Mouse (Mus musculus): ENCODE measurements at regions not wholly inside any gene's neighbourhood (a gene's known extent, or its start where the extent isn't known, plus 50 kb on each side); places are given as distances from the start of the nearest gene placed in this dataset.

- no peak for DNase-seq (ENCODE audit: low spot score)
Measured at GRCm38 (mm10) chr10:99642201-99642827, 117.1 kb downstream of the Csl start.

DNA sequence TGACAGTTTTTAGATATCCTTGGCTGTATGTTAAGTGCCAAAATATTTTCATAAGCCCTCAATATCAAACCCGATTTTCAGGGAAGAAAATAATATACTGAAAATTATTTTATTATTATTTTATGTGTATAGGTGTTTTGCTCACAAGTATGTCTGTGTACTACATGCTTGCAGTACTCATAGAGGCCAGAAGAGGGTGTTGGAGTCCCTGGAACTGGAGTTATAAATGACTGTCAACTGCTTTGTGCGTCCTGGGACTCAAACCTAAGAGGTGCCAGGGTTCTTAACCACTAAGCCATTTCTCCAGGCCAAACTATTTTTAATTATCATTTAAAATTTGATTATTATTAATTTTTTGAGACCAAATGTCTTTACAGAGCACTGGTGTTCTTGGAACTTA, 114.5 kb downstream of the Csl start:
- DNase-seq (ENCODE audit: low spot score), result no peak

GRCm38 (mm10) chr10:99652011-99652410, 107.4 kb downstream of the Csl start:
- DNase-seq (ENCODE audit: low spot score), result no peak

DNA sequence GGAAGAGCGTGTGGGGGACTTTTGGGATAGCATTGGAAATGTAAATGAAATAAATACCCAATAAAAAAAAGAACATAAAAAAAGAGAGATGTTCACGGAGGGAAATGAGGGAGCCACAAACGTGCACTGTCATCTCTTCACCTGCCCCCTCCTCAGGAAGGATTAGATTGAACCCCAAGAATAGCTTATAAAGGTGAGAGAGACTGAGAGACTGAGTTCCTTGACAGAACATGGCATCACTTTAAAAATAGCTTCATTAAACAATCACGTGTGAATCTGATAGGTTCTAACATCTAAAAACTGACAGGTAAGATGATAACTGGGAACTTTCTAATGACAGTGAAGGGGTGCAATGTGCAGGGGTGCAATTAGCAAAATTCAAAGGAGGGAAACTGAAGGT, 105.2 kb downstream of the Csl start:
- no peak for DNase-seq (ENCODE audit: low spot score)

DNA sequence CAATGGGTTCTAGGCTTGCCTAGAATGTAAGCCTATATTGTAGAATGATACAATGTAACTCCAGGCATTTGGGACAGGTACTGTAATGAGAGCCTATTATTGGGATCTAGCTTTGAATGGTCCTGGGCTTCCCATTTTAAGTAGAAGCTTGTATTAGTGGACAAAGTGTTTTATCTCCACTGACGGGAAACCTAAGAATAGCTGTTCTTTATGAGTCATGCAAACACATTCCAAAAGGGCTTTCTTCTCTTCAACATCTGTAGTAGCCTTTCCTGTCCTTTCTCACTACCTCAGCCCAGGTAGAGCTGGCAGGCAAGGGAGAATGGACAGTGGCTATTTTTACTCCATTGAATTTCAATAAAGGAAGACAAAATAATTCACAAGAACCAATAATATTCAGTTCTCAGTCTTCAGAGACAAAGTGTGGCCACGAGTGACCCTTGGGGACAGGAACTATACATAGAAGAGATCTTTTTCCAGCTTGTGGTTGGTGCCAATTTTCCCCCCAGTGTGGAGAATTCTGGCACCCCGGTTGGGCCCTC, 82.8 kb downstream of the Csl start:
- no peak for DNase-seq (ENCODE audit: low spot score)

DNA sequence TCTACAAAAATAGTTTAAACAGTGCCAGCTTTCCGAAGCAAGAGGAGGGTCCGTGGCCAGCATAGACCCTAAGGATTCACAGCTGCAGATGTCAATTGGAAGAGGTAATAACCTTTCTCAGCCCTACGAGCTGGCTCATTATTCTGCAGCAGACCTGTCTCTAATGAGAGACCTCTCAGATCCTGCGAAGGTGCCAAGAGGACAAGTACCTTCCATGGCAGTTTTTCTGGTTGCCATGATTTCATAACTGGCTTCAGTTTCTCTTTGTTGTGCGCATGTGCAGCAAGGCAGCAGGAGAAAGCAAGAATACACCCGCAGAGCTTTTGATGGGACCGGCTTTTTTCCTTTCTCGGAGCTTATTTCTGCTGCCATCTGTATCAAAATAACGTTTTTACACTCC, 81.4 kb downstream of the Csl start:
- peak; percentile 31 for DNase-seq (ENCODE audit: low spot score)

- no peak for DNase-seq (ENCODE audit: low spot score)
Measured at GRCm38 (mm10) chr10:99679813-99680212, 79.6 kb downstream of the Csl start.

DNA sequence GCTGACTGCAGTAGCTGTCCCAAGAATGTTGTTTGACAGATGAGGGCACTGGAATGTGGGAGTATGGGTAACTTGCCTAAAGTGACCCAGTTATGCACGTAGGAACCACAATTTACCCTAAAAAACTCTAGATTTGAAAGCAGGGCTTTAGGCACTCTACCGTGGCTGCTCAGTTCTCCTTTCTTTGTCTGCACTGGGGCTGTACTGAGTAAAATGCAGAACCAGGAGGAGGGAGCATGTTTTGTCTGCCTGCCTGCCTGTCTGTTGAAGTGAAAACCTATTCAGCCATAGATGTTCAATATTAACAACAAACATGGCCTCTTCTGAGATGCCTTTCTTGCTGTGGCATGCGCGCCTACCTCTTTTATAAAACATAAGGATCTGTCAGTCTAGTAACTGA, 77.5 kb downstream of the Csl start:
- DNase-seq (ENCODE audit: low spot score), result no peak

- no peak for DNase-seq (ENCODE audit: low spot score)
Measured at GRCm38 (mm10) chr10:99682350-99682749, 77.1 kb downstream of the Csl start.

DNA sequence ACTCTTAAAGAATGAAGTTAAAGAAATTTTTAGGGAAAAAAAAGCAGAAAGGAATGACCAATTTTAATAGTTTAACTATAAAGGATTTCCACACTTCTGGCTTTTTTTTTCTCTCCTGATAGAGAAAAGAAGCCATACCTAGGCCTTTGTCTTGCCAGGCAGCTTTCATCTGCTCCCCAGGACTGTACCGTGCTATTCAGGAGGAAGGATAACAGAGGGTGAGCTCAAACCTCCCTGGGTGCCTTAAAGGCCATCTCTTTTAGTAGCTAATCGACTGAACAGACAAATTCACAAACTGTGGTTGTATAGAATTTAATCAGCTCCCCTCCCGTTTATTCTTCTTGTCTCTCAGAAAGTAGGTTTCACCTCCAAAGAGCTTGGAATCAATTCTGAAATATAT, 76.1 kb downstream of the Csl start:
- no peak for DNase-seq (ENCODE audit: low spot score)

GRCm38 (mm10) chr10:99685911-99686310, 73.5 kb downstream of the Csl start:
- no peak for DNase-seq (ENCODE audit: low spot score)

DNA sequence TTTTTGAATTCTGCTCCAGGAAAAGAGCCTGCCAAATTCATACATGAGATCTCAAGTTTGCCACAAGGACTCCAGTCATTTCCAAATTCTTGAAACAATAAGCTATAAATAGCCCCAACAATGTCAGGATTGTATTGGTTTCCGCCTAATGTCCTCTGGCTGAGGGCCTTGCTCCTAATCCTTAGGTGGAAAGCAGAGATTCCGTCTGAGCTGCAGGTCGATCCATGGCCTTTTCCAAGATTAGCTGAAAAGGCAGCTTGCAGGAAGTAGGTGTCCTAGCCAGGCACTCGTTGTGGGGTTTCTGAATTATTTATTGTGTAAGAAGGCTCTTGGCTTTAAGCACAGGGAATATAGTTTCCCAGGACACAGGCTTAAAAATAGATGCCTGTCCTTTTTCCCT, 72.4 kb downstream of the Csl start:
- DNase-seq (ENCODE audit: low spot score), result no peak

- no peak for DNase-seq (ENCODE audit: low spot score)
Measured at GRCm38 (mm10) chr10:99697696-99698095, 61.8 kb downstream of the Csl start.

DNA sequence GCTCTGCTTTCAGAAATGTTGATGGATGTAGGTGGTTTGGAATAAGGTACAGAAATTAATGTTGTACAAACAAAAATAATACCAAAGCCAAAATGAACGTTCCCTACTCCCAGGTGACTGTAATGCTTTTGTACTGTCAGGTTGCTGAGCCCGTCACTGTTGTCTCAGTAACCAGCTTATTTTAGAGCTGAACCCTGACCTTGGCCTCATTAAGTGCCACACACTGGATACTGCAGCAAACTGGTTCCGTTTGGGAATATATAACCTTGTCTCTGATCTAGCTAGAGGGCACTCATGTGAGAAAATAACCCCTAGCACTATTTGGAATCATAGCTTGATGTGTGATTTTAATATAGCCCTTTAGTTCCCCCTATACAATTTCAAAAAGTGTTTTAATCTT, 60.0 kb downstream of the Csl start:
- no peak for DNase-seq (ENCODE audit: low spot score)

GRCm38 (mm10) chr10:99700052-99700777, 59.2 kb downstream of the Csl start:
- no peak for DNase-seq (ENCODE audit: low spot score)

Measured in layer of hippocampus, adult 9-10 months (tissue).